Mouse (Mus musculus) CH12.LX (cell line): Measurements from ENCODE around the gene Fxyd5.
A peak's percentile ranks its signal among the peaks of the same experiment; 100 is the strongest.

Experiments
- E2F4 ChIP-seq: IDR thresholded peaks from 2 replicates; pipeline ENCODE4 v1.6.1; 2011; ENCODE audit warnings: low read depth, low read length, improper control_type of control experiment; ENCODE audit not compliant: insufficient replicate concordance
- ELF1 ChIP-seq: IDR thresholded peaks from 2 replicates; pipeline ENCODE4 v1.6.1; 2014; ENCODE audit warnings: low read depth, mild to moderate bottlenecking, inconsistent platforms, low read length, improper control_type of control experiment
- EP300 ChIP-seq: IDR thresholded peaks from 2 replicates; pipeline ENCODE4 v1.6.1; 2011; ENCODE audit warnings: low read length, improper control_type of control experiment
- GABPA ChIP-seq: IDR thresholded peaks from 2 replicates; pipeline ENCODE4 v1.6.1; 2012; ENCODE audit warnings: low read depth, low read length, improper control_type of control experiment, inconsistent platforms; ENCODE audit not compliant: insufficient replicate concordance
- TCF12 ChIP-seq: IDR thresholded peaks from 2 replicates; pipeline ENCODE4 v1.6.1; 2014; ENCODE audit warnings: low read depth, mild to moderate bottlenecking, inconsistent platforms, low read length, improper control_type of control experiment

GRCm38 (mm10) chr7:31000505-31001020 is 41.7 kb downstream of the Fxyd5 start:
- TF ChIP-seq TCF12 (peak; percentile 41; the same call in 1 of the 2 replicates), EP300 (peak; percentile 86), GABPA (no peak), E2F4 (no peak), ELF1 (peak; percentile 46)
